Mouse (Mus musculus) forebrain, embryonic 12.5 days (tissue): ENCODE data around the gene Fmnl1. TPM values are rescaled to one million over a fixed set of nuclear protein-coding genes. Genes with fewer than 3 reads are reported as not detected.

Experiments used
- ATAC-seq: fragments of 200-750 bp; cut with Nextera tagmentation; 2 replicates; pipeline ENCODE4 v1.8.0; 2017; ENCODE audit warnings: moderate TSS enrichment; ENCODE audit not compliant: low FRiP score
- H3K27ac ChIP-seq: fragments of 300-500 bp; sonication (generic); 2 replicates; pipeline ENCODE4 v1.5.1; 2016; ENCODE audit warnings: mild to moderate bottlenecking
- H3K27me3 ChIP-seq: fragments of 300-500 bp; sonication (generic); 2 replicates; pipeline ENCODE4 v1.6.1; 2016; ENCODE audit warnings: mild to moderate bottlenecking
- H3K36me3 ChIP-seq: fragments of 300-500 bp; sonication (generic); replicated peaks from 2 replicates; pipeline ENCODE4 v1.6.1; 2016; ENCODE audit warnings: mild to moderate bottlenecking
- H3K4me1 ChIP-seq: fragments of 300-500 bp; sonication (generic); 2 replicates; pipeline ENCODE4 v1.6.1; 2016
- H3K4me2 ChIP-seq: fragments of 300-500 bp; sonication (generic); 2 replicates; pipeline ENCODE4 v1.6.1; 2016; ENCODE audit warnings: mild to moderate bottlenecking, moderate library complexity
- H3K4me3 ChIP-seq: fragments of 300-500 bp; sonication (generic); replicated peaks from 2 replicates; pipeline ENCODE4 v1.5.1; 2016; ENCODE audit warnings: mild to moderate bottlenecking
- H3K9ac ChIP-seq: fragments of 300-500 bp; sonication (generic); 2 replicates; pipeline ENCODE4 v1.6.1; 2016; ENCODE audit warnings: mild to moderate bottlenecking
- H3K9me3 ChIP-seq: fragments of 300-500 bp; sonication (generic); 2 replicates; pipeline ENCODE4 v1.6.1; 2016
- WGBS: fragments of 180-500 bp; shearing (Covaris S2); methylation state at CpG from one replicate; pipeline ENCODE4 v1.1.7; 2016; 5-methylcytosine and 5-hydroxymethylcytosine counted together
- polyA plus RNA-seq: library from polyadenylated mRNA; unstranded; fragments of >200 nt; fragmentation: Nextera tagmentation; extraction: Ambion mirVana; gene quantifications from 2 replicates; pipeline ENCODE4 v1.2.1, GENCODE M21; 2016

The Fmnl1 gene
- polyA plus RNA-seq, 1 experiment from 2014 or later, result 1.1 TPM

- no peak overlapping the region for H3K9ac ChIP-seq
- peaks cover 11% of the 10 kb centered on the region for H3K4me1 ChIP-seq
- no peak overlapping the region for H3K4me3 ChIP-seq
- H3K4me2 ChIP-seq, result no peak overlapping the region
- H3K27ac ChIP-seq, result no peak overlapping the region
- ATAC-seq, result no peak
- H3K36me3 ChIP-seq, result no peaks in the 10 kb centered on the region
- peaks cover 75% of the 10 kb centered on the region for H3K27me3 ChIP-seq
- WGBS, result 85% methylated on average over 5 of the region's 5 CpGs
- H3K9me3 ChIP-seq, result no peaks in the 10 kb centered on the region
Measured at GRCm38 (mm10) chr11:103169664-103170063, 1.2 kb upstream of the Fmnl1 start.

- peaks cover 15% of the 10 kb centered on the region for H3K4me1 ChIP-seq
- no peak for ATAC-seq
- H3K4me3 ChIP-seq, result peak overlapping the region; percentile 67
- 63% methylated on average over 3 of the region's 3 CpGs for WGBS
- H3K36me3 ChIP-seq, result no peaks in the 10 kb centered on the region
- no peak overlapping the region for H3K9ac ChIP-seq
- H3K27me3 ChIP-seq, result peaks cover 79% of the 10 kb centered on the region
- peak overlapping the region; percentile 98 for H3K4me2 ChIP-seq
- H3K9me3 ChIP-seq, result no peaks in the 10 kb centered on the region
- H3K27ac ChIP-seq, result no peak overlapping the region
Measured at GRCm38 (mm10) chr11:103170111-103170493, 805 bp upstream of the Fmnl1 start.

GRCm38 (mm10) chr11:103171286-103171620, 346 bp downstream of the Fmnl1 start:
- WGBS, result 2% methylated on average over 23 of the region's 23 CpGs
- peak overlapping the region; percentile 67 for H3K4me3 ChIP-seq
- peaks cover 15% of the 10 kb centered on the region for H3K4me1 ChIP-seq
- H3K4me2 ChIP-seq, result peak overlapping the region; percentile 98
- no peaks in the 10 kb centered on the region for H3K9me3 ChIP-seq
- H3K36me3 ChIP-seq, result no peaks in the 10 kb centered on the region
- H3K9ac ChIP-seq, result peak overlapping the region; percentile 62
- no peak overlapping the region for H3K27ac ChIP-seq
- peaks cover 79% of the 10 kb centered on the region for H3K27me3 ChIP-seq
- no peak; the same call in 1 of the 2 replicates for ATAC-seq

- ATAC-seq, result no peak
- Histone ChIP-seq H3K4me2 (peak overlapping the region; percentile 98; the same call in 1 of the 2 replicates), H3K9ac (no peak overlapping the region)
Measured at GRCm38 (mm10) chr11:103171703-103172391, 940 bp downstream of the Fmnl1 start.

GRCm38 (mm10) chr11:103172392-103173040, 1.6 kb downstream of the Fmnl1 start:
- Histone ChIP-seq H3K4me3 (no peak overlapping the region), H3K4me2 (no peak overlapping the region), H3K9me3 (no peaks in the 10 kb centered on the region), H3K9ac (no peak overlapping the region), H3K27me3 (peaks cover 76% of the 10 kb centered on the region), H3K27ac (no peak overlapping the region), H3K36me3 (no peaks in the 10 kb centered on the region), H3K4me1 (peaks cover 15% of the 10 kb centered on the region)
- ATAC-seq, result no peak
- 61% methylated on average over 6 of the region's 6 CpGs for WGBS

More at GRCm38 (mm10) chr11:103171703-103172391, 940 bp downstream of the Fmnl1 start:
- peaks cover 79% of the 10 kb centered on the region for H3K27me3 ChIP-seq
- H3K9me3 ChIP-seq, result no peaks in the 10 kb centered on the region
- no peak overlapping the region for H3K27ac ChIP-seq
- H3K36me3 ChIP-seq, result no peaks in the 10 kb centered on the region
- WGBS, result 56% methylated on average over 9 of the region's 9 CpGs
- H3K4me1 ChIP-seq, result peaks cover 15% of the 10 kb centered on the region
- H3K4me3 ChIP-seq, result peak overlapping the region; percentile 67

GRCm38 (mm10) chr11:103173041-103173770, 2.3 kb downstream of the Fmnl1 start:
- Histone ChIP-seq H3K27ac (no peak overlapping the region), H3K27me3 (peaks cover 69% of the 10 kb centered on the region), H3K9ac (no peak overlapping the region), H3K4me3 (no peak overlapping the region), H3K4me2 (no peak overlapping the region), H3K4me1 (peaks cover 15% of the 10 kb centered on the region), H3K9me3 (no peaks in the 10 kb centered on the region), H3K36me3 (no peaks in the 10 kb centered on the region)
- 85% methylated on average over 7 of the region's 7 CpGs for WGBS
- ATAC-seq, result no peak

GRCm38 (mm10) chr11:103173771-103174344, 3.0 kb downstream of the Fmnl1 start:
- H3K27me3 ChIP-seq, result peaks cover 62% of the 10 kb centered on the region
- no peaks in the 10 kb centered on the region for H3K9me3 ChIP-seq
- 92% methylated on average over 11 of the region's 11 CpGs for WGBS
- no peak overlapping the region for H3K4me3 ChIP-seq
- ATAC-seq, result no peak
- H3K36me3 ChIP-seq, result no peaks in the 10 kb centered on the region
- H3K27ac ChIP-seq, result no peak overlapping the region
- peaks cover 15% of the 10 kb centered on the region for H3K4me1 ChIP-seq
- H3K9ac ChIP-seq, result no peak overlapping the region
- no peak overlapping the region for H3K4me2 ChIP-seq

- Histone ChIP-seq H3K4me2 (no peak overlapping the region), H3K36me3 (no peaks in the 10 kb centered on the region), H3K27ac (no peak overlapping the region), H3K9ac (no peak overlapping the region), H3K4me3 (no peak overlapping the region), H3K4me1 (peaks cover 15% of the 10 kb centered on the region), H3K27me3 (peaks cover 57% of the 10 kb centered on the region), H3K9me3 (no peaks in the 10 kb centered on the region)
- no peak for ATAC-seq
- WGBS, result 84% methylated on average over 5 of the region's 5 CpGs
Measured at GRCm38 (mm10) chr11:103174411-103174832, 3.5 kb downstream of the Fmnl1 start.

GRCm38 (mm10) chr11:103174891-103175391, 4.0 kb downstream of the Fmnl1 start:
- WGBS, result 56% methylated on average over 8 of the region's 8 CpGs
- no peak overlapping the region for H3K27ac ChIP-seq
- H3K36me3 ChIP-seq, result no peaks in the 10 kb centered on the region
- peaks cover 52% of the 10 kb centered on the region for H3K27me3 ChIP-seq
- no peak overlapping the region for H3K9ac ChIP-seq
- H3K4me2 ChIP-seq, result no peak overlapping the region
- no peak overlapping the region for H3K4me3 ChIP-seq
- no peaks in the 10 kb centered on the region for H3K9me3 ChIP-seq
- peaks cover 15% of the 10 kb centered on the region for H3K4me1 ChIP-seq
- ATAC-seq, result no peak

- no peak overlapping the region for H3K9ac ChIP-seq
- ATAC-seq, result no peak
- 75% methylated on average over 14 of the region's 14 CpGs for WGBS
- H3K36me3 ChIP-seq, result no peaks in the 10 kb centered on the region
- peaks cover 42% of the 10 kb centered on the region for H3K27me3 ChIP-seq
- H3K27ac ChIP-seq, result no peak overlapping the region
- no peak overlapping the region for H3K4me3 ChIP-seq
- H3K4me2 ChIP-seq, result no peak overlapping the region
- peaks cover 9% of the 10 kb centered on the region for H3K4me1 ChIP-seq
- H3K9me3 ChIP-seq, result no peaks in the 10 kb centered on the region
Measured at GRCm38 (mm10) chr11:103175688-103176442, 5.0 kb downstream of the Fmnl1 start.

GRCm38 (mm10) chr11:103176510-103176909, 5.6 kb downstream of the Fmnl1 start:
- H3K4me3 ChIP-seq, result no peak overlapping the region
- WGBS, result 77% methylated on average over 1 of the region's 1 CpGs
- H3K4me2 ChIP-seq, result no peak overlapping the region
- H3K9ac ChIP-seq, result no peak overlapping the region
- peaks cover 36% of the 10 kb centered on the region for H3K27me3 ChIP-seq
- no peaks in the 10 kb centered on the region for H3K9me3 ChIP-seq
- ATAC-seq, result no peak
- no peaks in the 10 kb centered on the region for H3K36me3 ChIP-seq
- no peak overlapping the region for H3K27ac ChIP-seq
- peaks cover 4% of the 10 kb centered on the region; the same call in 1 of the 2 replicates for H3K4me1 ChIP-seq
